Mouse (Mus musculus): ENCODE results near the gene Leo1.
"Not testable (repeated sequence)": the region's sequence is repeated elsewhere in the genome, so short reads cannot be mapped to it uniquely, and the experiment has no call there.

Gene Leo1

GRCm38 (mm10) chr9:75427366-75428273 lies 13.7 kb upstream of the Leo1 start:
- no peak for DNase-seq

GRCm38 (mm10) chr9:75428274-75428600 lies 13.1 kb upstream of the Leo1 start:
- no peak for DNase-seq

GRCm38 (mm10) chr9:75429040-75429439 lies 12.3 kb upstream of the Leo1 start:
- DNase-seq = no peak

GRCm38 (mm10) chr9:75429657-75430056 lies 11.7 kb upstream of the Leo1 start:
- no peak for DNase-seq

GRCm38 (mm10) chr9:75430822-75431621 lies 10.3 kb upstream of the Leo1 start:
- DNase-seq = no peak

GRCm38 (mm10) chr9:75432694-75433093 lies 8.6 kb upstream of the Leo1 start:
- DNase-seq = no peak

GRCm38 (mm10) chr9:75434172-75434793 lies 7.0 kb upstream of the Leo1 start:
- peak; percentile 74 for DNase-seq

GRCm38 (mm10) chr9:75434872-75435271 lies 6.5 kb upstream of the Leo1 start:
- no peak for DNase-seq

GRCm38 (mm10) chr9:75435291-75435690 lies 6.0 kb upstream of the Leo1 start:
- no peak for DNase-seq

- DNase-seq = peak; percentile 86
Observed at GRCm38 (mm10) chr9:75435918-75436317, 5.4 kb upstream of the Leo1 start.

GRCm38 (mm10) chr9:75437653-75438385 lies 3.5 kb upstream of the Leo1 start:
- DNase-seq = peak; percentile 53

GRCm38 (mm10) chr9:75441691-75442131 lies 387 bp downstream of the Leo1 start:
- DNase-seq = no peak

- DNase-seq = no peak
Observed at GRCm38 (mm10) chr9:75444981-75445380, 3.7 kb downstream of the Leo1 start.

GRCm38 (mm10) chr9:75446574-75446973 lies 5.2 kb downstream of the Leo1 start:
- not testable (repeated sequence) for DNase-seq

- no peak for DNase-seq
Observed at GRCm38 (mm10) chr9:75448021-75448420, 6.7 kb downstream of the Leo1 start.

GRCm38 (mm10) chr9:75453994-75454393 lies 12.7 kb downstream of the Leo1 start:
- no peak for DNase-seq

- no peak for DNase-seq
Observed at GRCm38 (mm10) chr9:75455684-75456083, 14.4 kb downstream of the Leo1 start.

- no peak for DNase-seq
Observed at GRCm38 (mm10) chr9:75463050-75463660, 21.8 kb downstream of the Leo1 start.

- no peak for DNase-seq
Observed at GRCm38 (mm10) chr9:75465856-75466255, 24.5 kb downstream of the Leo1 start.

GRCm38 (mm10) chr9:75466641-75467040 lies 25.3 kb downstream of the Leo1 start:
- no peak for DNase-seq

GRCm38 (mm10) chr9:75467581-75467980 lies 26.3 kb downstream of the Leo1 start:
- no peak for DNase-seq

- no peak for DNase-seq
Observed at GRCm38 (mm10) chr9:75468297-75468696, 27.0 kb downstream of the Leo1 start.
